Mouse (Mus musculus) bone marrow macrophage, adult 2 months (primary cell): ENCODE measurements around the gene Nt5c1a. TPM values are rescaled to one million over a fixed set of nuclear protein-coding genes. Genes with fewer than 3 reads are reported as not detected.

Source experiments
- H3K27ac ChIP-seq: 2 replicates; pipeline ENCODE4 v1.5.1; 2012; ENCODE audit warnings: low read depth, low read length; ENCODE audit not compliant: insufficient read depth
- H3K4me1 ChIP-seq: 2 replicates; pipeline ENCODE4 v1.6.1; 2012; ENCODE audit warnings: low read length; ENCODE audit not compliant: control insufficient read depth, insufficient read depth
- H3K4me3 ChIP-seq: 2 replicates; pipeline ENCODE4 v1.5.1; 2012; ENCODE audit warnings: mild to moderate bottlenecking, low read length, moderate library complexity; ENCODE audit not compliant: insufficient read depth
- CTCF ChIP-seq: IDR thresholded peaks from 2 replicates; pipeline ENCODE4 v1.5.1; 2012; ENCODE audit warnings: low read depth, mild to moderate bottlenecking, low read length, moderate library complexity
- POLR2A ChIP-seq: IDR thresholded peaks from 2 replicates; pipeline ENCODE4 v1.6.1; 2012; ENCODE audit warnings: mild to moderate bottlenecking, low read depth, low read length, borderline replicate concordance
- polyA plus RNA-seq: library from polyadenylated mRNA; stranded (reverse); fragments of >200 nt; gene quantifications from 2 replicates; pipeline ENCODE4 v1.2.4, GENCODE M21; 2012; ENCODE audit not compliant: missing spikeins, insufficient read depth, insufficient read length

Gene Nt5c1a
- polyA plus RNA-seq, 1 experiment = not detected

- TF ChIP-seq POLR2A (no peak), CTCF (no peak)
- Histone ChIP-seq H3K4me1 (no peaks in the 10 kb centered on the region), H3K4me3 (no peak overlapping the region), H3K27ac (no peak overlapping the region)
These were observed 26.4 kb downstream of the Nt5c1a start for GRCm38 (mm10) chr4:123227707-123228106.

- Histone ChIP-seq H3K4me1 (no peaks in the 10 kb centered on the region), H3K4me3 (no peak overlapping the region), H3K27ac (no peak overlapping the region)
- TF ChIP-seq POLR2A = no peak
These were observed 27.0 kb downstream of the Nt5c1a start for GRCm38 (mm10) chr4:123228270-123228669.

- Histone ChIP-seq H3K27ac (no peak overlapping the region), H3K4me3 (no peak overlapping the region), H3K4me1 (no peaks in the 10 kb centered on the region)
- TF ChIP-seq CTCF (no peak), POLR2A (no peak)
These were observed 27.9 kb downstream of the Nt5c1a start for GRCm38 (mm10) chr4:123229166-123229565.

- TF ChIP-seq CTCF (no peak), POLR2A (no peak)
- Histone ChIP-seq H3K4me1 (no peaks in the 10 kb centered on the region), H3K4me3 (no peak overlapping the region), H3K27ac (no peak overlapping the region)
These were observed 31.5 kb downstream of the Nt5c1a start for GRCm38 (mm10) chr4:123232841-123233240.

GRCm38 (mm10) chr4:123233492-123234084 is 32.3 kb downstream of the Nt5c1a start, which contains the start of gene Heyl:
Heyl (plus strand) TSS chr4:123233556.
- TF ChIP-seq CTCF = no peak
- no peak for TF ChIP-seq POLR2A
- Histone ChIP-seq H3K4me1 (no peaks in the 10 kb centered on the region), H3K27ac (no peak within 1 kb of the TSS), H3K4me3 (no peak within 1 kb of the TSS)

GRCm38 (mm10) chr4:123235835-123236430 is 34.6 kb downstream of the Nt5c1a start:
- no peak overlapping the region for H3K27ac ChIP-seq
- H3K4me1 ChIP-seq = no peaks in the 10 kb centered on the region
- no peak overlapping the region for H3K4me3 ChIP-seq
- TF ChIP-seq CTCF = no peak
- no peak for TF ChIP-seq POLR2A

- Histone ChIP-seq H3K4me3 (no peak overlapping the region), H3K4me1 (no peaks in the 10 kb centered on the region), H3K27ac (no peak overlapping the region)
- no peak for TF ChIP-seq POLR2A
- TF ChIP-seq CTCF = no peak
These were observed 35.2 kb downstream of the Nt5c1a start for GRCm38 (mm10) chr4:123236431-123237031.

GRCm38 (mm10) chr4:123237386-123238266 is 36.3 kb downstream of the Nt5c1a start:
- TF ChIP-seq CTCF = no peak
- no peak for TF ChIP-seq POLR2A
- Histone ChIP-seq H3K4me1 (no peaks in the 10 kb centered on the region), H3K27ac (no peak overlapping the region), H3K4me3 (no peak overlapping the region)

- H3K27ac ChIP-seq = no peak overlapping the region
- no peak overlapping the region for H3K4me3 ChIP-seq
- no peak for TF ChIP-seq POLR2A
- no peak for TF ChIP-seq CTCF
- H3K4me1 ChIP-seq = no peaks in the 10 kb centered on the region
These were observed 38.3 kb downstream of the Nt5c1a start for GRCm38 (mm10) chr4:123239361-123240203.
